Mouse (Mus musculus): Measurements from ENCODE around the gene Tbc1d9b. TPM values are rescaled to one million over a fixed set of nuclear protein-coding genes. Genes with fewer than 3 reads are reported as not detected.

The Tbc1d9b gene
- polyA plus RNA-seq, 2 experiments: 44.9 to 45.2 TPM

- no peak for ATAC-seq (ENCODE audit: low FRiP score, low read depth)
- H3K4me3 ChIP-seq (replicated peaks; ENCODE audit: low read length): no peak overlapping the region
- no peaks in the 10 kb centered on the region for H3K4me1 ChIP-seq (ENCODE audit: control insufficient read depth, insufficient read depth, low read length)
- H3K9me3 ChIP-seq (ENCODE audit: control insufficient read depth, low read length): no peaks in the 10 kb centered on the region
- H3K36me3 ChIP-seq (ENCODE audit: control insufficient read depth, insufficient read depth, low read length): peaks cover 88% of the 10 kb centered on the region
- no peak for DNase-seq (ENCODE audit: low spot score)
- WGBS: 94% methylated on average over 11 of the region's 11 CpGs
- no peak overlapping the region for H3K27ac ChIP-seq (replicated peaks; ENCODE audit: low read depth, low read length)
- H3K9ac ChIP-seq (ENCODE audit: low read depth, low read length, severe bottlenecking): no peak overlapping the region
- H3K27me3 ChIP-seq (ENCODE audit: control insufficient read depth, insufficient read depth, low read length): no peaks in the 10 kb centered on the region
- TF ChIP-seq POLR2A (IDR thresholded peaks at IDR 0.05; ENCODE audit: borderline replicate concordance, extremely low read depth, insufficient read depth, insufficient read length): no peak
- no peak overlapping the region for H3K4me2 ChIP-seq (replicated peaks; ENCODE audit: low read depth, low read length, severe bottlenecking)
Observed at GRCm38 (mm10) chr11:50147958-50148476, 16.8 kb downstream of the Tbc1d9b start.

- H3K4me2 ChIP-seq (replicated peaks; ENCODE audit: low read depth, low read length, severe bottlenecking): no peak overlapping the region
- H3K9ac ChIP-seq (ENCODE audit: low read depth, low read length, severe bottlenecking): no peak overlapping the region
- H3K4me3 ChIP-seq (replicated peaks; ENCODE audit: low read length): no peak overlapping the region
- H3K4me1 ChIP-seq (ENCODE audit: control insufficient read depth, insufficient read depth, low read length): no peaks in the 10 kb centered on the region
- ATAC-seq (ENCODE audit: low FRiP score, low read depth): no peak
- no peaks in the 10 kb centered on the region for H3K9me3 ChIP-seq (ENCODE audit: control insufficient read depth, low read length)
- H3K27ac ChIP-seq (replicated peaks; ENCODE audit: low read depth, low read length): no peak overlapping the region
- DNase-seq (ENCODE audit: low spot score): no peak
- TF ChIP-seq POLR2A (IDR thresholded peaks at IDR 0.05; ENCODE audit: borderline replicate concordance, extremely low read depth, insufficient read depth, insufficient read length): no peak
- 93% methylated on average over 7 of the region's 7 CpGs for WGBS
- H3K36me3 ChIP-seq (ENCODE audit: control insufficient read depth, insufficient read depth, low read length): peaks cover 92% of the 10 kb centered on the region
- H3K27me3 ChIP-seq (ENCODE audit: control insufficient read depth, insufficient read depth, low read length): no peaks in the 10 kb centered on the region
Observed at GRCm38 (mm10) chr11:50149200-50149599, 18.0 kb downstream of the Tbc1d9b start.

GRCm38 (mm10) chr11:50149603-50150150 lies 18.5 kb downstream of the Tbc1d9b start:
- Histone ChIP-seq H3K4me2 (replicated peaks; ENCODE audit: low read depth, low read length, severe bottlenecking) (no peak overlapping the region), H3K36me3 (ENCODE audit: control insufficient read depth, insufficient read depth, low read length) (peaks cover 97% of the 10 kb centered on the region), H3K4me3 (replicated peaks; ENCODE audit: low read length) (no peak overlapping the region), H3K9ac (ENCODE audit: low read depth, low read length, severe bottlenecking) (no peak overlapping the region), H3K27me3 (ENCODE audit: control insufficient read depth, insufficient read depth, low read length) (no peaks in the 10 kb centered on the region), H3K9me3 (ENCODE audit: control insufficient read depth, low read length) (no peaks in the 10 kb centered on the region), H3K4me1 (ENCODE audit: control insufficient read depth, insufficient read depth, low read length) (no peaks in the 10 kb centered on the region), H3K27ac (replicated peaks; ENCODE audit: low read depth, low read length) (no peak overlapping the region)
- WGBS: 93% methylated on average over 9 of the region's 9 CpGs
- DNase-seq (ENCODE audit: low spot score) (no peak), ATAC-seq (ENCODE audit: low FRiP score, low read depth) (no peak)
- no peak for TF ChIP-seq POLR2A (IDR thresholded peaks at IDR 0.05; ENCODE audit: borderline replicate concordance, extremely low read depth, insufficient read depth, insufficient read length)

DNA sequence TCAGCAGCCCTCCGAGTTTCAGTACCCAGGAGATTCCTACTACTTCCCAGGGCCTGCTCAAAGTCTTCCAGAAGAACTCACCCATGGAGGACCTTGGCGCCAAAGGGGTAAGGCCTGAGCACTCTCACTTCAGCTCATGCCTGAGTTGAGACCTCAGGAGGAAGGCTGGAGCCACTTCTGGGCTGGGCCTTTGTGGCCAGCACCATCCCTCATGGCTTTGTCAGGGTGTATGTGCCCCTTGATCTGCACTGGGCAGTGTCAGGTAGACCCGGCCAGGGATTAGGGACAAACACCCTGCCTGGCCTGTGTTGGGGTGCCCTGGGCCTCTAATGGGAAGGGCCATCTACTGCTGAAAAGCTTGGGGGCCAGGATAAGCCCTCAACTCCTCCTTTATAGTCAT lies 20.2 kb downstream of the Tbc1d9b start:
- WGBS: 84% methylated on average over 3 of the region's 3 CpGs
- Histone ChIP-seq H3K4me1 (ENCODE audit: control insufficient read depth, insufficient read depth, low read length) (no peaks in the 10 kb centered on the region), H3K27me3 (ENCODE audit: control insufficient read depth, insufficient read depth, low read length) (no peaks in the 10 kb centered on the region), H3K4me3 (replicated peaks; ENCODE audit: low read length) (no peak overlapping the region), H3K9ac (ENCODE audit: low read depth, low read length, severe bottlenecking) (no peak overlapping the region), H3K9me3 (ENCODE audit: control insufficient read depth, low read length) (no peaks in the 10 kb centered on the region), H3K4me2 (replicated peaks; ENCODE audit: low read depth, low read length, severe bottlenecking) (no peak overlapping the region), H3K36me3 (ENCODE audit: control insufficient read depth, insufficient read depth, low read length) (peaks cover 95% of the 10 kb centered on the region), H3K27ac (replicated peaks; ENCODE audit: low read depth, low read length) (no peak overlapping the region)
- no peak for TF ChIP-seq POLR2A (IDR thresholded peaks at IDR 0.05; ENCODE audit: borderline replicate concordance, extremely low read depth, insufficient read depth, insufficient read length)
- ATAC-seq (ENCODE audit: low FRiP score, low read depth) (no peak), DNase-seq (ENCODE audit: low spot score) (no peak)

- no peaks in the 10 kb centered on the region for H3K9me3 ChIP-seq (ENCODE audit: control insufficient read depth, low read length)
- TF ChIP-seq POLR2A (IDR thresholded peaks at IDR 0.05; ENCODE audit: borderline replicate concordance, extremely low read depth, insufficient read depth, insufficient read length): no peak
- H3K9ac ChIP-seq (ENCODE audit: low read depth, low read length, severe bottlenecking): no peak overlapping the region
- DNase-seq (ENCODE audit: low spot score): no peak
- no peak overlapping the region for H3K4me2 ChIP-seq (replicated peaks; ENCODE audit: low read depth, low read length, severe bottlenecking)
- H3K27ac ChIP-seq (replicated peaks; ENCODE audit: low read depth, low read length): no peak overlapping the region
- no peaks in the 10 kb centered on the region for H3K4me1 ChIP-seq (ENCODE audit: control insufficient read depth, insufficient read depth, low read length)
- 71% methylated on average over 9 of the region's 9 CpGs for WGBS
- no peak overlapping the region for H3K4me3 ChIP-seq (replicated peaks; ENCODE audit: low read length)
- no peak for ATAC-seq (ENCODE audit: low FRiP score, low read depth)
- no peaks in the 10 kb centered on the region for H3K27me3 ChIP-seq (ENCODE audit: control insufficient read depth, insufficient read depth, low read length)
- H3K36me3 ChIP-seq (ENCODE audit: control insufficient read depth, insufficient read depth, low read length): peaks cover 98% of the 10 kb centered on the region
Observed at GRCm38 (mm10) chr11:50154166-50154565, 23.0 kb downstream of the Tbc1d9b start.

Data from limb, embryonic 14.5 days (tissue).